In genomic region chr8:34462262-34462661, GRCm38 (mm10) we compare ENCODE assay signal across 26 mouse cellular contexts.
A peak's percentile ranks its signal among the peaks of the same experiment; 100 is the strongest.
DNase-seq lines count a peak whose midpoint lies in the region; ATAC-seq lines count a peak whose summit lies in the region.
"Had no signal": no experiment of that assay in that cellular context is flagged by ENCODE, and none has a peak within 500 bp of the region (broad histone marks: within the 10 kb centered on the region; RNA-seq: fewer than 3 reads in every experiment).

No protein-coding gene starts in this region.

- H3K27ac ChIP-seq in forebrain, embryonic 11.5 days (ENCODE audit: low read depth, low read length) = no peak overlapping the region
- no peak overlapping the region for H3K27ac ChIP-seq in forebrain, embryonic 13.5 days
- H3K27ac ChIP-seq: embryonic facial prominence, embryonic 13.5 days; embryonic facial prominence, embryonic 15.5 days; forebrain, embryonic 10.5 days; forebrain, embryonic 15.5 days had no signal

- no peak for ATAC-seq in forebrain, embryonic 11.5 days (replicated peaks; ENCODE audit: low FRiP score)
- no peak for ATAC-seq in forebrain, embryonic 13.5 days
- ATAC-seq: activated CD4-positive, CD25-positive, alpha-beta regulatory T cell, adult 4 months; CD4-positive, CD25-positive, alpha-beta regulatory T cell, adult 4 months; forebrain, embryonic 15.5 days; Patski had no signal

- 86% methylated on average over 5 of the region's 5 CpGs for WGBS in forebrain, embryonic 11.5 days
- 87% methylated on average over 5 of the region's 5 CpGs for WGBS in forebrain, embryonic 13.5 days

- H3K4me3 ChIP-seq in forebrain, embryonic 11.5 days (ENCODE audit: low read depth, low read length) = no peak overlapping the region
- H3K4me3 ChIP-seq in forebrain, embryonic 13.5 days = no peak overlapping the region
- H3K4me3 ChIP-seq: embryonic facial prominence, embryonic 13.5 days; embryonic facial prominence, embryonic 15.5 days; erythroblast, embryonic 14.5 days; forebrain, embryonic 10.5 days; forebrain, embryonic 15.5 days had no signal

- H3K4me1 ChIP-seq in forebrain, embryonic 11.5 days (replicated peaks; ENCODE audit: control insufficient read depth, insufficient read depth, low read length) = no peaks in the 10 kb centered on the region
- H3K4me1 ChIP-seq in forebrain, embryonic 13.5 days = 0 out of 2 replicates have a peak, but pooled peaks cover 5% of the 10 kb centered on the region
- H3K4me1 ChIP-seq: forebrain, embryonic 10.5 days; forebrain, embryonic 15.5 days had no signal

- no peak overlapping the region for H3K4me2 ChIP-seq in forebrain, embryonic 11.5 days (ENCODE audit: low read depth, low read length, severe bottlenecking)
- no peak overlapping the region for H3K4me2 ChIP-seq in forebrain, embryonic 13.5 days
- H3K4me2 ChIP-seq: embryonic facial prominence, embryonic 13.5 days; embryonic facial prominence, embryonic 15.5 days; forebrain, embryonic 15.5 days had no signal

- no peaks in the 10 kb centered on the region for H3K9me3 ChIP-seq in forebrain, embryonic 11.5 days (ENCODE audit: control insufficient read depth, low read length)
- H3K9me3 ChIP-seq in forebrain, embryonic 13.5 days (replicated peaks) = peaks cover 4% of the 10 kb centered on the region
- H3K9me3 ChIP-seq: embryonic facial prominence, embryonic 15.5 days; forebrain, embryonic 15.5 days had no signal

- DNase-seq in forebrain, embryonic 11.5 days (ENCODE audit: low spot score) = peak; percentile 28
- peak; percentile 39 for DNase-seq in layer of hippocampus, adult 11-12 months (ENCODE audit: low spot score)
- DNase-seq in layer of hippocampus, postnatal 25 days (ENCODE audit: extremely low spot score in 1 of 2, low spot score in 1 of 2) = no peak
- DNase-seq in layer of hippocampus, adult 8-10 months (ENCODE audit: low spot score in 2 of 2) = peak; percentile 19 to 34
- peak; percentile 17 to 30 for DNase-seq in layer of hippocampus, postnatal 10 days (ENCODE audit: low spot score in 2 of 2)
- no peak for DNase-seq in thymus, postnatal 10 days (ENCODE audit: low spot score in 2 of 2)
- DNase-seq in ovary, postnatal 36 days (ENCODE audit: low spot score) = no peak
- DNase-seq: adrenal gland, adult 8-10 months; adrenal gland, postnatal 14 days; adrenal gland, postnatal 36 days; B cell, adult 2 months; cerebellum, adult 11-12 months; cerebellum, adult 2 months; cerebellum, adult 9-10 months; cerebellum, postnatal 10 days; cerebellum, postnatal 25 days had no signal

- no peaks in the 10 kb centered on the region for H3K36me3 ChIP-seq in forebrain, embryonic 11.5 days (ENCODE audit: control insufficient read depth, insufficient read depth, low read length)
- no peaks in the 10 kb centered on the region for H3K36me3 ChIP-seq in forebrain, embryonic 13.5 days (ENCODE audit: poor library complexity, severe bottlenecking)
- H3K36me3 ChIP-seq: embryonic facial prominence, embryonic 13.5 days; embryonic facial prominence, embryonic 15.5 days; forebrain, embryonic 10.5 days; forebrain, embryonic 15.5 days; G1E had no signal

- no peaks in the 10 kb centered on the region for H3K27me3 ChIP-seq in forebrain, embryonic 11.5 days (ENCODE audit: control insufficient read depth, insufficient read depth, low read length)
- no peaks in the 10 kb centered on the region for H3K27me3 ChIP-seq in forebrain, embryonic 13.5 days
- H3K27me3 ChIP-seq: embryonic facial prominence, embryonic 13.5 days; embryonic facial prominence, embryonic 15.5 days; forebrain, embryonic 15.5 days; Patski had no signal

- no peak overlapping the region for H3K9ac ChIP-seq in forebrain, embryonic 11.5 days (ENCODE audit: low read length)
- H3K9ac ChIP-seq in forebrain, embryonic 13.5 days = no peak overlapping the region
- H3K9ac ChIP-seq: embryonic facial prominence, embryonic 13.5 days; embryonic facial prominence, embryonic 15.5 days; forebrain, embryonic 15.5 days had no signal

Comparison
In these comparisons a context has a peak if more than half of its experiments do, and no peak if none do; other contexts are left out.
1. DNase-seq: peak in forebrain, embryonic 11.5 days (single experiment), layer of hippocampus, adult 11-12 months (single experiment), layer of hippocampus, adult 8-10 months (2 of 2) and layer of hippocampus, postnatal 10 days (2 of 2); none in layer of hippocampus, postnatal 25 days (0 of 2), thymus, postnatal 10 days (0 of 2) and ovary, postnatal 36 days (single experiment).